Mouse (Mus musculus) kidney, postnatal 0 days (tissue): ENCODE measurements around the gene Txnrd1. TPM values are rescaled to one million over a fixed set of nuclear protein-coding genes. Genes with fewer than 3 reads are reported as not detected.

Source experiments
- ATAC-seq: fragments of 200-750 bp; cut with Nextera tagmentation; replicated peaks from 2 replicates; pipeline ENCODE4 v1.8.0; 2017; ENCODE audit warnings: low read depth, moderate number of reproducible peaks, moderate TSS enrichment, moderate library complexity; ENCODE audit not compliant: low FRiP score
- DNase-seq: peaks from one replicate; pipeline ENCODE4 v3.0.0-alpha.2; 2016; ENCODE audit warnings: low spot score
- H3K27ac ChIP-seq: fragments of 300-500 bp; sonication (generic); 2 replicates; pipeline ENCODE4 v1.5.1; 2014; ENCODE audit warnings: mild to moderate bottlenecking
- H3K27me3 ChIP-seq: fragments of 300-500 bp; sonication (generic); 2 replicates; pipeline ENCODE4 v1.6.1; 2014; ENCODE audit warnings: low read length, mixed read lengths; ENCODE audit not compliant: insufficient read depth
- H3K36me3 ChIP-seq: fragments of 300-500 bp; sonication (generic); 2 replicates; pipeline ENCODE4 v1.6.1; 2014; ENCODE audit warnings: low read length, mixed read lengths; ENCODE audit not compliant: insufficient read depth
- H3K4me1 ChIP-seq: fragments of 300-500 bp; sonication (generic); replicated peaks from 2 replicates; pipeline ENCODE4 v1.6.1; 2014; ENCODE audit warnings: antibody characterized with exemption, low read length, mixed read lengths; ENCODE audit not compliant: insufficient read depth
- H3K4me2 ChIP-seq: fragments of 300-500 bp; sonication (generic); 2 replicates; pipeline ENCODE4 v1.6.1; 2014; ENCODE audit warnings: mild to moderate bottlenecking, low read length, moderate library complexity, mixed read lengths
- H3K4me3 ChIP-seq: fragments of 300-500 bp; sonication (generic); replicated peaks from 2 replicates; pipeline ENCODE4 v1.5.1; 2014; ENCODE audit warnings: low read depth, low read length
- H3K9ac ChIP-seq: fragments of 300-500 bp; sonication (generic); 2 replicates; pipeline ENCODE4 v1.6.1; 2014; ENCODE audit warnings: low read depth, low read length
- H3K9me3 ChIP-seq: fragments of 300-500 bp; sonication (generic); replicated peaks from 2 replicates; pipeline ENCODE4 v1.6.1; 2016; ENCODE audit warnings: low read length, inconsistent platforms, mixed read lengths
- CTCF ChIP-seq: IDR thresholded peaks from 2 replicates; pipeline ENCODE4 v1.5.1; 2016; ENCODE audit warnings: antibody characterized with exemption, low read depth, mild to moderate bottlenecking, moderate library complexity
- WGBS: fragments of 180-500 bp; shearing (Covaris S2); extraction: QIAGEN DNeasy Blood & Tissue Kit; methylation state at CpG from one replicate; pipeline ENCODE4 v1.1.7; 2014; 5-methylcytosine and 5-hydroxymethylcytosine counted together
- polyA plus RNA-seq: library from polyadenylated mRNA; unstranded; fragments of >200 nt; fragmentation: Nextera tagmentation; extraction: Ambion mirVana; gene quantifications from 2 replicates; pipeline ENCODE4 v1.2.1, GENCODE M21; 2015

The Txnrd1 gene
- polyA plus RNA-seq, 1 experiment from 2014 or later, result 70.9 TPM

- Histone ChIP-seq H3K4me3 (no peak overlapping the region), H3K4me1 (no peaks in the 10 kb centered on the region), H3K27me3 (no peaks in the 10 kb centered on the region), H3K9me3 (no peaks in the 10 kb centered on the region), H3K4me2 (no peak overlapping the region), H3K9ac (no peak overlapping the region), H3K27ac (no peak overlapping the region), H3K36me3 (no peaks in the 10 kb centered on the region)
- WGBS, result 73% methylated on average over 5 of the region's 5 CpGs
- TF ChIP-seq CTCF, result no peak
- ATAC-seq (no peak), DNase-seq (no peak)
Observed at GRCm38 (mm10) chr10:82823779-82824177, 10.0 kb upstream of the Txnrd1 start.

GRCm38 (mm10) chr10:82824541-82824940, 9.2 kb upstream of the Txnrd1 start:
- H3K27me3 ChIP-seq, result no peaks in the 10 kb centered on the region
- no peaks in the 10 kb centered on the region for H3K9me3 ChIP-seq
- H3K36me3 ChIP-seq, result no peaks in the 10 kb centered on the region
- H3K4me2 ChIP-seq, result no peak overlapping the region
- no peaks in the 10 kb centered on the region for H3K4me1 ChIP-seq
- ATAC-seq, result no peak
- H3K9ac ChIP-seq, result no peak overlapping the region
- 49% methylated on average over 10 of the region's 10 CpGs for WGBS
- no peak for TF ChIP-seq CTCF
- H3K27ac ChIP-seq, result no peak overlapping the region
- DNase-seq, result no peak
- H3K4me3 ChIP-seq, result no peak overlapping the region

DNA sequence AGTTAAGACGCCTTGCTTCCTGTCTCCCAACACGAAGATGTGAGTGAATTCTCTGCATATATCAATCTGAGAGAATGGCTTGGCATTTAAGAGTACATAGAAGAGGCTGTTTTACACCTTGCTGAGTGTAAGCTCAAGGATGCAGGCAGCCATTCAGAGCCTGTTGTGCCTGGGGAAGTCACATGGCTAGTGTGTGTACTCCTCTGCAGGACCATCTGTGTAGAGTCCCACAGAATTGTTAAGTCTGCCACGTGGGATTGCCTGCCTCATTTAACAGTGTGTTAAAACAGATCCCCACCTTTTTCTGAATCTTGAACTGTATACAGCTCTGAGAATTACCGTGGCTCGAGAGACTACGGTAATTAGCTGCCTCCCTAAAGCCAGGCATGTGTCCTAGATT, 7.2 kb upstream of the Txnrd1 start:
- Histone ChIP-seq H3K9ac (no peak overlapping the region), H3K27ac (no peak overlapping the region), H3K4me2 (no peak overlapping the region), H3K27me3 (no peaks in the 10 kb centered on the region), H3K4me3 (no peak overlapping the region), H3K9me3 (no peaks in the 10 kb centered on the region), H3K4me1 (no peaks in the 10 kb centered on the region), H3K36me3 (no peaks in the 10 kb centered on the region)
- 19% methylated on average over 6 of the region's 6 CpGs for WGBS
- TF ChIP-seq CTCF, result no peak
- DNase-seq, result no peak
- no peak for ATAC-seq

- Histone ChIP-seq H3K4me3 (no peak overlapping the region), H3K36me3 (no peaks in the 10 kb centered on the region), H3K4me2 (no peak overlapping the region), H3K4me1 (no peaks in the 10 kb centered on the region), H3K27ac (no peak overlapping the region), H3K9me3 (no peaks in the 10 kb centered on the region), H3K27me3 (no peaks in the 10 kb centered on the region), H3K9ac (no peak overlapping the region)
- 97% methylated on average over 3 of the region's 3 CpGs for WGBS
- ATAC-seq (no peak), DNase-seq (no peak)
- no peak for TF ChIP-seq CTCF
Observed at GRCm38 (mm10) chr10:82835898-82836297, 2.1 kb downstream of the Txnrd1 start.

- Histone ChIP-seq H3K27me3 (no peaks in the 10 kb centered on the region), H3K4me2 (no peak overlapping the region), H3K9me3 (no peaks in the 10 kb centered on the region), H3K9ac (no peak overlapping the region), H3K4me1 (no peaks in the 10 kb centered on the region), H3K36me3 (no peaks in the 10 kb centered on the region), H3K27ac (no peak overlapping the region), H3K4me3 (no peak overlapping the region)
- ATAC-seq (no peak), DNase-seq (no peak)
- TF ChIP-seq CTCF, result no peak
- 80% methylated on average over 7 of the region's 7 CpGs for WGBS
Observed at GRCm38 (mm10) chr10:82838390-82838789, 4.6 kb downstream of the Txnrd1 start.

- H3K36me3 ChIP-seq, result no peaks in the 10 kb centered on the region
- no peak overlapping the region for H3K4me2 ChIP-seq
- TF ChIP-seq CTCF, result no peak
- H3K4me3 ChIP-seq, result no peak overlapping the region
- WGBS, result 58% methylated on average over 6 of the region's 6 CpGs
- no peak overlapping the region for H3K9ac ChIP-seq
- H3K4me1 ChIP-seq, result 0 out of 2 replicates have a peak, but pooled peaks cover 3% of the 10 kb centered on the region
- DNase-seq (no peak), ATAC-seq (no peak)
- no peaks in the 10 kb centered on the region for H3K9me3 ChIP-seq
- H3K27ac ChIP-seq, result no peak overlapping the region
- no peaks in the 10 kb centered on the region for H3K27me3 ChIP-seq
Observed at GRCm38 (mm10) chr10:82844090-82844489, 10.3 kb downstream of the Txnrd1 start.

DNA sequence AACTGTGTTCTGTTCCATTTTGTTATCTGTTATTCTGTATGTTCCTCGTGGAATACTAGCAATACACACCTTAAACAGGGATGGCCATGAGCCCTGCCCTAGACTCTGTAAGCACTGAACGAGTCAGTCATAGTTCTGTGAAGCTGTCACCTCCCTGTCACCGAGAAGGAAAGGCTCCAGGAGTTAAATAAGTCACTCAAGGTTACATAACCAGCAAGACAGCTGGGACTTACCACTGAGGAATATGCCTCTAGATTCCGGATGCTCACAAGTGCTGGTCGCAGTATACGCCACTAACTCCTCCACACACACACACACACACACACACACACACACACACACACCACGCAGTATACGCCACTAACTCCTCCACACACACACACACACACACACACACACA, 11.0 kb downstream of the Txnrd1 start:
- Histone ChIP-seq H3K9me3 (no peaks in the 10 kb centered on the region), H3K4me3 (no peak overlapping the region), H3K4me2 (no peak overlapping the region), H3K27ac (no peak overlapping the region), H3K27me3 (no peaks in the 10 kb centered on the region), H3K4me1 (0 out of 2 replicates have a peak, but pooled peaks cover 3% of the 10 kb centered on the region), H3K36me3 (no peaks in the 10 kb centered on the region), H3K9ac (no peak overlapping the region)
- WGBS, result 67% methylated on average over 8 of the region's 8 CpGs
- no peak for DNase-seq
- no peak for TF ChIP-seq CTCF
- ATAC-seq, result no peak
